Mouse (Mus musculus): Measurements from ENCODE around the gene Arid1b. TPM values are rescaled to one million over a fixed set of nuclear protein-coding genes. Genes with fewer than 3 reads are reported as not detected.

Gene Arid1b
- polyA plus RNA-seq, 1 experiment from 2014 or later, result 22.6 TPM

- no peaks in the 10 kb centered on the region for H3K27me3 ChIP-seq (ENCODE audit: control insufficient read depth, insufficient read depth, low read length)
- peaks cover 3% of the 10 kb centered on the region; the same call in 1 of the 2 replicates for H3K4me1 ChIP-seq (ENCODE audit: control insufficient read depth, insufficient read depth, low read length)
- no peak for ATAC-seq (ENCODE audit: insufficient number of reproducible peaks, insufficient read depth, low FRiP score, low read depth)
- no peaks in the 10 kb centered on the region for H3K9me3 ChIP-seq (ENCODE audit: control insufficient read depth, low read depth, low read length)
- peak overlapping the region; percentile 33; the same call in 1 of the 2 replicates for H3K27ac ChIP-seq (ENCODE audit: low read length)
- H3K36me3 ChIP-seq (ENCODE audit: control insufficient read depth, insufficient read depth, low read length), result no peaks in the 10 kb centered on the region
- H3K4me2 ChIP-seq (replicated peaks; ENCODE audit: low read depth, low read length), result no peak overlapping the region; the same call in 1 of the 2 replicates
- no peak overlapping the region for H3K4me3 ChIP-seq (ENCODE audit: low read depth, low read length)
- H3K9ac ChIP-seq (replicated peaks; ENCODE audit: low read depth, low read length), result no peak overlapping the region
- WGBS, result 66% methylated on average over 16 of the region's 16 CpGs
Measured at GRCm38 (mm10) chr17:4990911-4991560, 3.1 kb upstream of the Arid1b start.

- Histone ChIP-seq H3K4me1 (ENCODE audit: control insufficient read depth, insufficient read depth, low read length) (peaks cover 3% of the 10 kb centered on the region; the same call in 1 of the 2 replicates), H3K4me3 (ENCODE audit: low read depth, low read length) (no peak overlapping the region), H3K27ac (ENCODE audit: low read length) (peak overlapping the region; percentile 33; the same call in 1 of the 2 replicates), H3K9me3 (ENCODE audit: control insufficient read depth, low read depth, low read length) (no peaks in the 10 kb centered on the region), H3K36me3 (ENCODE audit: control insufficient read depth, insufficient read depth, low read length) (no peaks in the 10 kb centered on the region), H3K9ac (replicated peaks; ENCODE audit: low read depth, low read length) (no peak overlapping the region), H3K4me2 (replicated peaks; ENCODE audit: low read depth, low read length) (peak overlapping the region; percentile 6; the same call in 1 of the 2 replicates), H3K27me3 (ENCODE audit: control insufficient read depth, insufficient read depth, low read length) (no peaks in the 10 kb centered on the region)
- no peak for ATAC-seq (ENCODE audit: insufficient number of reproducible peaks, insufficient read depth, low FRiP score, low read depth)
- WGBS, result 72% methylated on average over 10 of the region's 10 CpGs
Measured at GRCm38 (mm10) chr17:4991600-4991999, 2.5 kb upstream of the Arid1b start.

GRCm38 (mm10) chr17:4993497-4993839, 664 bp upstream of the Arid1b start:
- Histone ChIP-seq H3K4me2 (replicated peaks; ENCODE audit: low read depth, low read length) (peak overlapping the region; percentile 78), H3K27ac (ENCODE audit: low read length) (peak overlapping the region; percentile 100), H3K4me1 (ENCODE audit: control insufficient read depth, insufficient read depth, low read length) (peaks cover 5% of the 10 kb centered on the region; the same call in 1 of the 2 replicates), H3K36me3 (ENCODE audit: control insufficient read depth, insufficient read depth, low read length) (no peaks in the 10 kb centered on the region), H3K9ac (replicated peaks; ENCODE audit: low read depth, low read length) (peak overlapping the region; percentile 96), H3K9me3 (ENCODE audit: control insufficient read depth, low read depth, low read length) (no peaks in the 10 kb centered on the region), H3K4me3 (ENCODE audit: low read depth, low read length) (peak overlapping the region; percentile 96), H3K27me3 (ENCODE audit: control insufficient read depth, insufficient read depth, low read length) (no peaks in the 10 kb centered on the region)
- 2% methylated on average over 9 of the region's 9 CpGs for WGBS
- ATAC-seq (ENCODE audit: insufficient number of reproducible peaks, insufficient read depth, low FRiP score, low read depth), result no peak

- Histone ChIP-seq H3K9me3 (ENCODE audit: control insufficient read depth, low read depth, low read length) (no peaks in the 10 kb centered on the region), H3K4me2 (replicated peaks; ENCODE audit: low read depth, low read length) (peak overlapping the region; percentile 78), H3K4me1 (ENCODE audit: control insufficient read depth, insufficient read depth, low read length) (peaks cover 6% of the 10 kb centered on the region; the same call in 1 of the 2 replicates), H3K9ac (replicated peaks; ENCODE audit: low read depth, low read length) (peak overlapping the region; percentile 96), H3K36me3 (ENCODE audit: control insufficient read depth, insufficient read depth, low read length) (no peaks in the 10 kb centered on the region), H3K27ac (ENCODE audit: low read length) (peak overlapping the region; percentile 100), H3K4me3 (ENCODE audit: low read depth, low read length) (peak overlapping the region; percentile 96), H3K27me3 (ENCODE audit: control insufficient read depth, insufficient read depth, low read length) (no peaks in the 10 kb centered on the region)
- ATAC-seq (ENCODE audit: insufficient number of reproducible peaks, insufficient read depth, low FRiP score, low read depth), result peak; percentile 40
- WGBS, result 1% methylated on average over 39 of the region's 55 CpGs
Measured at GRCm38 (mm10) chr17:4994504-4994812, 326 bp downstream of the Arid1b start.

GRCm38 (mm10) chr17:4994813-4995560, 855 bp downstream of the Arid1b start:
- Histone ChIP-seq H3K27me3 (ENCODE audit: control insufficient read depth, insufficient read depth, low read length) (no peaks in the 10 kb centered on the region), H3K4me2 (replicated peaks; ENCODE audit: low read depth, low read length) (peak overlapping the region; percentile 78), H3K4me1 (ENCODE audit: control insufficient read depth, insufficient read depth, low read length) (peaks cover 9% of the 10 kb centered on the region; the same call in 1 of the 2 replicates), H3K9me3 (ENCODE audit: control insufficient read depth, low read depth, low read length) (no peaks in the 10 kb centered on the region), H3K4me3 (ENCODE audit: low read depth, low read length) (peak overlapping the region; percentile 96), H3K27ac (ENCODE audit: low read length) (peak overlapping the region; percentile 100), H3K36me3 (ENCODE audit: control insufficient read depth, insufficient read depth, low read length) (no peaks in the 10 kb centered on the region), H3K9ac (replicated peaks; ENCODE audit: low read depth, low read length) (peak overlapping the region; percentile 96)
- ATAC-seq (ENCODE audit: insufficient number of reproducible peaks, insufficient read depth, low FRiP score, low read depth), result peak; percentile 66
- WGBS, result under 1% methylated on average over 60 of the region's 81 CpGs

- Histone ChIP-seq H3K9me3 (ENCODE audit: control insufficient read depth, low read depth, low read length) (no peaks in the 10 kb centered on the region), H3K4me2 (replicated peaks; ENCODE audit: low read depth, low read length) (peak overlapping the region; percentile 78), H3K4me3 (ENCODE audit: low read depth, low read length) (peak overlapping the region; percentile 96), H3K4me1 (ENCODE audit: control insufficient read depth, insufficient read depth, low read length) (peaks cover 14% of the 10 kb centered on the region; the same call in 1 of the 2 replicates), H3K36me3 (ENCODE audit: control insufficient read depth, insufficient read depth, low read length) (no peaks in the 10 kb centered on the region), H3K27ac (ENCODE audit: low read length) (peak overlapping the region; percentile 100), H3K9ac (replicated peaks; ENCODE audit: low read depth, low read length) (peak overlapping the region; percentile 96), H3K27me3 (ENCODE audit: control insufficient read depth, insufficient read depth, low read length) (no peaks in the 10 kb centered on the region)
- ATAC-seq (ENCODE audit: insufficient number of reproducible peaks, insufficient read depth, low FRiP score, low read depth), result peak; percentile 26
- under 1% methylated on average over 44 of the region's 56 CpGs for WGBS
Measured at GRCm38 (mm10) chr17:4995561-4996051, 1.5 kb downstream of the Arid1b start.

GRCm38 (mm10) chr17:4996121-4996813, 2.1 kb downstream of the Arid1b start:
- ATAC-seq (ENCODE audit: insufficient number of reproducible peaks, insufficient read depth, low FRiP score, low read depth), result peak; percentile 15
- peak overlapping the region; percentile 96 for H3K9ac ChIP-seq (replicated peaks; ENCODE audit: low read depth, low read length)
- 0% methylated on average over 72 of the region's 95 CpGs for WGBS
- H3K27ac ChIP-seq (ENCODE audit: low read length), result peak overlapping the region; percentile 100
- peak overlapping the region; percentile 78 for H3K4me2 ChIP-seq (replicated peaks; ENCODE audit: low read depth, low read length)
- peak overlapping the region; percentile 96 for H3K4me3 ChIP-seq (ENCODE audit: low read depth, low read length)
- no peaks in the 10 kb centered on the region for H3K9me3 ChIP-seq (ENCODE audit: control insufficient read depth, low read depth, low read length)
- H3K36me3 ChIP-seq (ENCODE audit: control insufficient read depth, insufficient read depth, low read length), result no peaks in the 10 kb centered on the region
- no peaks in the 10 kb centered on the region for H3K27me3 ChIP-seq (ENCODE audit: control insufficient read depth, insufficient read depth, low read length)
- peaks cover 17% of the 10 kb centered on the region; the same call in 1 of the 2 replicates for H3K4me1 ChIP-seq (ENCODE audit: control insufficient read depth, insufficient read depth, low read length)

Data from stomach, embryonic 14.5 days (tissue).